Mouse (Mus musculus) stomach, postnatal 0 days (tissue): ENCODE measurements at regions not wholly inside any gene's neighbourhood (a gene's known extent, or its start where the extent isn't known, plus 50 kb on each side); places are given as distances from the start of the nearest gene placed in this dataset.

ENCODE experiments used
- CTCF ChIP-seq: IDR thresholded peaks from 2 replicates; pipeline ENCODE4 v1.5.1; 2016; ENCODE audit warnings: antibody characterized with exemption, low read depth, mild to moderate bottlenecking, moderate library complexity
- EP300 ChIP-seq: optimal IDR thresholded peaks from 2 replicates; pipeline ENCODE3; 2016; ENCODE audit warnings: antibody characterized with exemption

GRCm38 (mm10) chrX:142616189-142616872 lies 64.9 kb upstream of the Tmem164 start:
- TF ChIP-seq CTCF (no peak), EP300 (no peak)
